Mouse (Mus musculus) thymus, adult 2 months (tissue): ENCODE data around the gene Kcnh4. TPM values are rescaled to one million over a fixed set of nuclear protein-coding genes. Genes with fewer than 3 reads are reported as not detected.

Experiments used
- DNase-seq: peaks from one replicate; pipeline ENCODE4 v3.0.0; 2021
- H3K27ac ChIP-seq: fragments of 200-500 bp; 2 replicates; pipeline ENCODE4 v1.5.1; 2012; ENCODE audit warnings: low read length, control low read depth; ENCODE audit not compliant: control insufficient read depth, insufficient read depth
- H3K27me3 ChIP-seq: fragments of 200-500 bp; 2 replicates; pipeline ENCODE4 v1.6.1; 2012; ENCODE audit warnings: mild to moderate bottlenecking, low read length, moderate library complexity, mixed read lengths; ENCODE audit not compliant: control insufficient read depth, insufficient read depth
- H3K36me3 ChIP-seq: fragments of 200-500 bp; 2 replicates; pipeline ENCODE4 v1.6.1; 2012; ENCODE audit warnings: mild to moderate bottlenecking, low read length, moderate library complexity; ENCODE audit not compliant: control insufficient read depth, insufficient read depth
- H3K4me1 ChIP-seq: fragments of 200-500 bp; replicated peaks from 2 replicates; pipeline ENCODE4 v1.6.1; 2012; ENCODE audit warnings: low read length; ENCODE audit not compliant: control insufficient read depth, insufficient read depth
- H3K4me3 ChIP-seq: fragments of 200-500 bp; 2 replicates; pipeline ENCODE4 v1.5.1; 2012; ENCODE audit warnings: mild to moderate bottlenecking, low read length, control low read depth, moderate library complexity; ENCODE audit not compliant: control insufficient read depth, insufficient read depth
- CTCF ChIP-seq: fragments of 200-500 bp; IDR thresholded peaks from 2 replicates; pipeline ENCODE4 v1.5.1; 2012; ENCODE audit warnings: mild to moderate bottlenecking, control low read depth, low read length, moderate library complexity, borderline replicate concordance; ENCODE audit not compliant: control insufficient read depth, poor library complexity, insufficient read depth; ENCODE audit errors: extremely low read depth
- POLR2A ChIP-seq: fragments of 200-500 bp; IDR thresholded peaks from 2 replicates; pipeline ENCODE4 v1.6.1; 2012; ENCODE audit warnings: mild to moderate bottlenecking, low read length, control low read depth, moderate library complexity; ENCODE audit not compliant: control insufficient read depth, poor library complexity, insufficient read depth; ENCODE audit errors: extremely low read depth
- WGBS: fragments of 180-500 bp; shearing (Covaris S2); methylation state at CpG from one replicate; pipeline ENCODE4 v1.1.7; 2018; 5-methylcytosine and 5-hydroxymethylcytosine counted together
- polyA plus RNA-seq: library from polyadenylated mRNA; depleted of rRNA; stranded (reverse); fragments of >200 nt; gene quantifications from 2 replicates; pipeline ENCODE4 v1.2.3, GENCODE M21; 2012

Gene Kcnh4
- polyA plus RNA-seq, 1 experiment: 1.1 TPM

GRCm38 (mm10) chr11:100703851-100704531 lies 55.8 kb downstream of the Kcnh4 start, which contains the start of gene Dhx58:
TSS of gene Dhx58 (minus strand) at chr11:100704271.
- Histone ChIP-seq H3K27ac (peak within 1 kb of the TSS; percentile 18; the same call in 1 of the 2 replicates), H3K4me3 (peak within 1 kb of the TSS; percentile 48), H3K4me1 (peaks cover 16% of the 10 kb centered on the region), H3K27me3 (no peaks in the 10 kb centered on the region), H3K36me3 (peaks cover 6% of the 10 kb centered on the region; the same call in 1 of the 2 replicates)
- no peak for DNase-seq
- TF ChIP-seq CTCF (no peak), POLR2A (no peak)
- 4% methylated on average over 7 of the region's 7 CpGs for WGBS

- Histone ChIP-seq H3K4me1 (peaks cover 16% of the 10 kb centered on the region), H3K27me3 (no peaks in the 10 kb centered on the region), H3K36me3 (peaks cover 6% of the 10 kb centered on the region; the same call in 1 of the 2 replicates), H3K27ac (no peak overlapping the region), H3K4me3 (peak overlapping the region; percentile 48)
- 9% methylated on average over 11 of the region's 11 CpGs for WGBS
- no peak for DNase-seq
- TF ChIP-seq POLR2A (0 out of 2 replicates have a peak, but pooled peaks have one; percentile 9), CTCF (no peak)
Measured at GRCm38 (mm10) chr11:100703366-100703765, 56.4 kb downstream of the Kcnh4 start.

- TF ChIP-seq POLR2A (no peak), CTCF (no peak)
- 5% methylated on average over 7 of the region's 7 CpGs for WGBS
- Histone ChIP-seq H3K36me3 (peaks cover 6% of the 10 kb centered on the region; the same call in 1 of the 2 replicates), H3K27me3 (no peaks in the 10 kb centered on the region), H3K4me3 (peak overlapping the region; percentile 48), H3K27ac (no peak overlapping the region), H3K4me1 (peaks cover 16% of the 10 kb centered on the region)
- DNase-seq: no peak
Measured at GRCm38 (mm10) chr11:100702906-100703305, 56.8 kb downstream of the Kcnh4 start.

- 59% methylated on average over 19 of the region's 19 CpGs for WGBS
- peak; percentile 64 for DNase-seq
- TF ChIP-seq CTCF: no peak
- TF ChIP-seq POLR2A: no peak
- H3K27me3 ChIP-seq: no peaks in the 10 kb centered on the region
- H3K36me3 ChIP-seq: peaks cover 6% of the 10 kb centered on the region; the same call in 1 of the 2 replicates
- H3K27ac ChIP-seq: no peak overlapping the region
- peak overlapping the region; percentile 48; the same call in 1 of the 2 replicates for H3K4me3 ChIP-seq
- H3K4me1 ChIP-seq: peaks cover 16% of the 10 kb centered on the region
Measured at GRCm38 (mm10) chr11:100702081-100702851, 57.5 kb downstream of the Kcnh4 start.

GRCm38 (mm10) chr11:100701301-100701700 lies 58.4 kb downstream of the Kcnh4 start:
- H3K4me3 ChIP-seq: no peak overlapping the region
- TF ChIP-seq POLR2A: no peak
- TF ChIP-seq CTCF: no peak
- peaks cover 6% of the 10 kb centered on the region; the same call in 1 of the 2 replicates for H3K36me3 ChIP-seq
- no peak for DNase-seq
- H3K27me3 ChIP-seq: no peaks in the 10 kb centered on the region
- no peak overlapping the region for H3K27ac ChIP-seq
- 72% methylated on average over 14 of the region's 14 CpGs for WGBS
- H3K4me1 ChIP-seq: peaks cover 16% of the 10 kb centered on the region

GRCm38 (mm10) chr11:100700710-100701109 lies 59.0 kb downstream of the Kcnh4 start:
- Histone ChIP-seq H3K27ac (no peak overlapping the region), H3K4me3 (no peak overlapping the region), H3K36me3 (peaks cover 6% of the 10 kb centered on the region; the same call in 1 of the 2 replicates), H3K4me1 (peaks cover 16% of the 10 kb centered on the region), H3K27me3 (no peaks in the 10 kb centered on the region)
- 95% methylated on average over 3 of the region's 3 CpGs for WGBS
- DNase-seq: no peak
- TF ChIP-seq POLR2A: no peak
- TF ChIP-seq CTCF: no peak
